Mouse (Mus musculus) neural tube, embryonic 11.5 days (tissue): ENCODE data around the gene Snu13. TPM values are rescaled to one million over a fixed set of nuclear protein-coding genes. Genes with fewer than 3 reads are reported as not detected.
A peak's percentile ranks its signal among the peaks of the same experiment; 100 is the strongest.

Experiments
- ATAC-seq: fragments of 200-750 bp; cut with Nextera tagmentation; 2 replicates; pipeline ENCODE4 v1.8.0; 2017; ENCODE audit warnings: moderate number of reproducible peaks, mild to moderate bottlenecking, moderate TSS enrichment, moderate library complexity; ENCODE audit not compliant: insufficient read depth, low FRiP score, low TSS enrichment
- DNase-seq: peaks from one replicate; pipeline ENCODE4 v3.0.0-alpha.2; 2015; ENCODE audit warnings: low spot score
- H3K27ac ChIP-seq: fragments of 300-500 bp; sonication (generic); 2 replicates; pipeline ENCODE4 v1.5.1; 2014; ENCODE audit warnings: low read depth, mild to moderate bottlenecking, low read length
- H3K27me3 ChIP-seq: fragments of 300-500 bp; sonication (generic); 2 replicates; pipeline ENCODE4 v1.6.1; 2014; ENCODE audit warnings: mild to moderate bottlenecking, low read length, mixed read lengths; ENCODE audit not compliant: control insufficient read depth, insufficient read depth
- H3K36me3 ChIP-seq: fragments of 300-500 bp; sonication (generic); 2 replicates; pipeline ENCODE4 v1.6.1; 2014; ENCODE audit warnings: mild to moderate bottlenecking, low read length, moderate library complexity, mixed read lengths; ENCODE audit not compliant: control insufficient read depth, insufficient read depth
- H3K4me1 ChIP-seq: fragments of 300-500 bp; sonication (generic); 2 replicates; pipeline ENCODE4 v1.6.1; 2014; ENCODE audit warnings: low read length, mixed read lengths; ENCODE audit not compliant: control insufficient read depth, insufficient read depth
- H3K4me2 ChIP-seq: fragments of 300-500 bp; sonication (generic); 2 replicates; pipeline ENCODE4 v1.6.1; 2014; ENCODE audit warnings: low read depth, mild to moderate bottlenecking, moderate library complexity
- H3K4me3 ChIP-seq: fragments of 300-500 bp; sonication (generic); 2 replicates; pipeline ENCODE4 v1.5.1; 2014; ENCODE audit warnings: low read depth, low read length
- H3K9ac ChIP-seq: fragments of 300-500 bp; sonication (generic); 2 replicates; pipeline ENCODE4 v1.6.1; 2014; ENCODE audit warnings: mild to moderate bottlenecking, low read length
- H3K9me3 ChIP-seq: fragments of 300-500 bp; sonication (generic); 2 replicates; pipeline ENCODE4 v1.6.1; 2016; ENCODE audit warnings: low read length; ENCODE audit not compliant: control insufficient read depth
- WGBS: fragments of 180-500 bp; shearing (Covaris S2); extraction: QIAGEN DNeasy Blood & Tissue Kit; methylation state at CpG from one replicate; pipeline ENCODE4 v1.1.7; 2014; 5-methylcytosine and 5-hydroxymethylcytosine counted together
- polyA plus RNA-seq: library from polyadenylated mRNA; unstranded; fragments of >200 nt; fragmentation: Nextera tagmentation; extraction: Ambion mirVana; gene quantifications from 2 replicates; pipeline ENCODE4 v1.2.1, GENCODE M21; 2014

Snu13 gene
- polyA plus RNA-seq, 1 experiment from 2014 or later: 283 TPM

DNA sequence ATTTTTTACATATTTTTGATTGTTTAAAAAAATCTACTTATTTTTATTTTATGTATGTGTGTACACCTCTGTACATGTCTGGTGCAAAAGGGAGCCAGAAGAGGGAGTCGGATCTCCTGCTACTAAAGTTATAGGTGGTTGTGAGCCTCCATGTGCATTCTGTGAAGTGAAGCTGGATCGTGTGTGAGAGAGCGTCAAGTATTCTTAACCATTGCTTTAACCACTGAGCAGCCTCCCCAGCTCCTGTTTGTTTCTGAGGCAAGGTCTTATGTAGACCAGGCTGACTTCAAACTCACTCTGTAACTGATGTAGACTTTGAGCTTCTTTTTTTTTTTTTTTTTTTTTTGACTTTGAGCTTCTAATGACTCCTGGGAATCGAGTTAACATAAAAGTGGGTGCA, 29.9 kb downstream of the Snu13 start:
- DNase-seq (no peak), ATAC-seq (no peak)
- Histone ChIP-seq H3K4me1 (peaks cover 6% of the 10 kb centered on the region), H3K9me3 (no peaks in the 10 kb centered on the region), H3K27me3 (no peaks in the 10 kb centered on the region), H3K4me3 (no peak overlapping the region), H3K9ac (no peak overlapping the region), H3K36me3 (no peaks in the 10 kb centered on the region; the same call in 1 of the 2 replicates), H3K27ac (no peak overlapping the region), H3K4me2 (no peak overlapping the region)
- WGBS: 80% methylated on average over 4 of the region's 4 CpGs

DNA sequence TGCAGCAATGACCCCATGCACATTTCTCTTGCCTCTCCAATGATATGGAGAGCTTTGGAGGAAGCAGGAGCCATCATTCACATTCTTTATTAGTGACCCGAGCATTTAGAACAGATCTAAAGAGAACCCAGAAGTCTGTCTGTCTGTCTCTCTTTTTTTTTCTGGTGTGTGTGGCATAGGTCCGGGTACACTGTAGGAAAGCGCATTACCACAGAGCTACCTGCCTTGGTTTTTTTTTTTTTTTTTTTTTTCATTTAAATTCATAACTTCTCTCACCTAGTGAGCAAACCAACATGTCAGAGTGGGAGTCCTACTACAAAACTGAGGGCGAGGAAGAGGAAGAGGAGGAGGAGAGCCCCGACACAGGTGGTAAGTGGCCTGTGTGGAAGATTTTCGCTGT, 30.6 kb downstream of the Snu13 start:
- 25% methylated on average over 6 of the region's 6 CpGs for WGBS

DNA sequence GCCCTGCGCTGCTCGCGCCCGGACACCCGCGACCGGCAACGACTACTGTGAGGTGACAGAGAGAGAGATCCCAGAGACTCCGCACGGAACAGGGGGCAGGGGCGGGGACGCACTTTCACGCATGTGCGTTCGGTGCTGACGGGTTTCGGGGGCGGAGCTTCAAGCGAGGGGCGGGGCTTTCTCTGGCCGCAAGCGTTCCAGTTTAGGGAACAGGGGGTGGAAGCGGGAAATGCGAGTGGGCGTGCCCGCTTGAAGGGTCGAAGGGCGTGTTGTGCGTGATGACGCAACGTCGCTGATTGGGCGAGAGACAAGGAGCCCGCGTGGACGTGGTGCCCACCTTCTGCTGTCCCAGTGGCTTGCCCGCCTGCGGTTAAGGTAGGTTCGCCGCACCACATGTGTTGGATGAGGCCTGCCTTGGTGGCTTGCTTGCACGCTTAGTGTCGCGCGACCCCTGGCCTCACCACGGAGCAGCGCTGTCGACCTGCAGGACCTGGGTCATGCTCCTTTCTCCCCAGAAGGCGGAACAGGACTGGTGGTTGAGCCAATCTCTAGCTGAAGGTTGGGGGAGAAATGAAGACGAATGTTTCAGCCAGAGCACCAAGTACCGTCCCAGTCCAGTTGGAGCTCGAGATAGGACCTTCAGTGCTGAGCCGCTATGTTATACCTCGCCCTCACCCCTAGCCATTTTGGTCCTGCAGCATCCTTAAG, 31.1 kb downstream of the Snu13 start:
- H3K36me3 ChIP-seq: no peaks in the 10 kb centered on the region
- H3K4me2 ChIP-seq: peak overlapping the region; percentile 78
- peak overlapping the region; percentile 86 for H3K9ac ChIP-seq
- H3K27ac ChIP-seq: peak overlapping the region; percentile 51
- H3K4me1 ChIP-seq: peaks cover 6% of the 10 kb centered on the region
- ATAC-seq (peak; percentile 94), DNase-seq (peak; percentile 99)
- H3K4me3 ChIP-seq: peak overlapping the region; percentile 78
- no peaks in the 10 kb centered on the region for H3K9me3 ChIP-seq
- H3K27me3 ChIP-seq: no peaks in the 10 kb centered on the region
- WGBS: under 1% methylated on average over 53 of the region's 53 CpGs

More for the DNA sequence above, 30.6 kb downstream of the Snu13 start:
- DNase-seq (no peak), ATAC-seq (no peak)
- Histone ChIP-seq H3K27ac (no peak overlapping the region), H3K4me2 (peak overlapping the region; percentile 78), H3K9ac (peak overlapping the region; percentile 86), H3K27me3 (no peaks in the 10 kb centered on the region), H3K36me3 (no peaks in the 10 kb centered on the region), H3K9me3 (no peaks in the 10 kb centered on the region), H3K4me3 (peak overlapping the region; percentile 78), H3K4me1 (peaks cover 6% of the 10 kb centered on the region)

DNA sequence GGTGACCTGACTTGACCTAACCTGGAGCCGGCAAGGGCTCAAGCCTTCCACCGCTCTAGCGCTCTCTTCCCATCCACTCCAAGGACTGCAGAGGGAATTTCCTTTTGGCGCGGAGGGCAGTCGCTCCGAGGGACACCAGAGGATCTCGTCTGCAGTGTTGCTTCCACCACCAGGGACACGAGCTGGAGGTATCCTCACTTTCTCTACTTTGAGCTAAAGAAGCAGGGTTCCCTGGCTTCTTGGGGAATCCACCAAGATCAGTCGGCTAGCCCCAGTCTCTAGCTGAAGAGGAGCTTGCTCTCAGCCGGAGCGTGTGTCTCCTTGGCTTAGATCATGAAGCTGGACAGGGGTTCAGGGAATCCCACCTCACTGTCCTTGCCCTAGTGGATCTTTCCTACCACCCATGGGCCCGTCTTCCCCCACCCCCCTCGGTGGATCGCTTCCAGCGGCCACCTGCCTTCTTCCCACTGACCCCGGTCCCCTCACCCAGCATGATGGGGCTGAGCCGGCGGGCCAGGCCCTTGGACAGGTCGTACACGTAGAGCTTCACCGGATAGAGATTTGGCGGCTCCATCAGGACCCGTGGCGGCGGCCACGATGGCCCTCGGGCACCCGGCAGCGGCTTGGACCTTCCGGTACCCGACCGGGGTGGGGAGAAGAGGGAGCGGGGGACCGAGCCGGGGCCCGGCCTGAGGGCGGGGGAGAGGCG, 31.9 kb downstream of the Snu13 start:
- Histone ChIP-seq H3K4me1 (peaks cover 6% of the 10 kb centered on the region), H3K4me2 (peak overlapping the region; percentile 66), H3K36me3 (no peaks in the 10 kb centered on the region), H3K9ac (peak overlapping the region; percentile 86), H3K9me3 (no peaks in the 10 kb centered on the region), H3K27me3 (no peaks in the 10 kb centered on the region), H3K4me3 (peak overlapping the region; percentile 78), H3K27ac (peak overlapping the region; percentile 51)
- peak; percentile 41 for DNase-seq
- ATAC-seq: peak; percentile 78
- under 1% methylated on average over 39 of the region's 39 CpGs for WGBS

DNA sequence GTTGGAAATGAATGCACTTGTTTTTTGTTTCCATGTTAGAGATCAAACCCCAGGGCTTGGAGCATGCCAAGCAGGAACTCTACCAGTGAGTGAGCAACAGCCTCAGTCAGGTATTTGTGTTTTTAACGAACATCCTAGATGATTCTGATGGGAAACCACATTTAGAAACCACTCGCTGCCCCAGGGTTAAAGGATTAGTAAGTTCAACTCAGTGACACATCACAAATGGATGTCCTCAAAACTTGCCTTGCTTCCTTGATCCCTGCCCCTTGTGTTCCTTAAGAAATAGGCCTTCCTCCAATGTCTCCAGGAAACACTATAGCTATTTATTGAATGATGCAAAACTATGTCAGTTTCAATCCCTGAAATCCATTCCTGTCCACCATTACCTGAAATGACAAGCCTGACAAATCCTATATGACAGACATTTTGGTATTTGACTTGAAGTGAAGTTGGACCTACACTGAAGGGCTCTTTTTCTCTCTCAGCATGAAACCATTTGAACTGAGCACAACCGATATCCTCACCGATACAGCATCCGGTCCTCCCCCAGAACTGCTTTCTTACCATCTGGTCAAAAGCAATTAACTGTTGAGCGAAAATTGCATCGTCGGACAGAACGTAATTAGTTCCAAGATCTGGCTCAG, 32.5 kb downstream of the Snu13 start:
- Histone ChIP-seq H3K4me2 (peak overlapping the region; percentile 66), H3K9ac (peak overlapping the region; percentile 86), H3K4me3 (peak overlapping the region; percentile 78), H3K9me3 (no peaks in the 10 kb centered on the region), H3K36me3 (no peaks in the 10 kb centered on the region), H3K27ac (no peak overlapping the region), H3K27me3 (no peaks in the 10 kb centered on the region), H3K4me1 (peaks cover 6% of the 10 kb centered on the region)
- WGBS: 23% methylated on average over 9 of the region's 9 CpGs
- DNase-seq: no peak
- no peak for ATAC-seq

DNA sequence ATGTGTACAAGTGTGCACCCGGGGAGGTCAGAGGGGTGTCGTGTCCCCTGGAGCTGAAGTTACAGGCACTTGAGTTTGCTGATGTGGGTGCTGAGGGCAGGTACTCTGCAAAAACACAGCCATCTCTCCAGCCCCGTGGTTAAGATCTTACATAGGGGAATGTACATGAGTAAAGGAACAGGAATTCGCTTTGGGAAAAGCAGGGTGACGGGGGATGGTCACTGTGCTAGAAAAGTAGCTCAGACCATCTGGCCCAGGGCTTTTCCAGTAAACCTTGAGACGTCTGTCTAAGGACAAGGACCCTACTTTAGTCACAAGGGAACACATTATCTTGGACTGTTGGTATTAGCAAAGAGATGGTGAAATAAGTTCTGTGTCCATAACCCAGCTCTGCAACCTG, 35.5 kb downstream of the Snu13 start:
- H3K4me3 ChIP-seq: no peak overlapping the region
- no peaks in the 10 kb centered on the region for H3K9me3 ChIP-seq
- no peaks in the 10 kb centered on the region for H3K36me3 ChIP-seq
- no peak overlapping the region for H3K4me2 ChIP-seq
- no peaks in the 10 kb centered on the region for H3K27me3 ChIP-seq
- ATAC-seq (no peak), DNase-seq (no peak)
- H3K27ac ChIP-seq: no peak overlapping the region
- H3K4me1 ChIP-seq: peaks cover 6% of the 10 kb centered on the region
- no peak overlapping the region for H3K9ac ChIP-seq
- WGBS: 91% methylated on average over 6 of the region's 6 CpGs

DNA sequence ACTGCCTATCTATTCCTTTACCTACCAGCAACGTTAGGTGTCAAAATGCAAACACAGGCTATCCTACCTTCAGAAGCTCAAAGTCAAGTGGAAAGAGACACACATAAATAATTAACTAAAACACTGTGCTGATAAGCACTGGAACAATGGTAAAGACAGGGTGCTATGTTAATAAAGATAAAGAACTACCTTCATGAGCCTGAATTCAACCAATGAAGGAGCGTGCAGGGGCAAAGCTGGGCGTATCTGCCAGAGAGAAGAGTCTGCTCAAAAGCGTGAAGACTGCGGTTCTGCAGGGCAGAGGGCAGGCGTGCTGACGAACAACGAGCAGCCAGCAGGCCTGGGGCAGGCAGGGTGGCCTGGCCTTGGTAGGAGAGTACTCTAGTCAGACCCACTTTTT, 43.1 kb downstream of the Snu13 start:
- H3K9ac ChIP-seq: no peak overlapping the region
- no peaks in the 10 kb centered on the region for H3K4me1 ChIP-seq
- H3K27ac ChIP-seq: no peak overlapping the region
- DNase-seq (no peak), ATAC-seq (no peak)
- peaks cover 3% of the 10 kb centered on the region; the same call in 1 of the 2 replicates for H3K36me3 ChIP-seq
- H3K4me2 ChIP-seq: no peak overlapping the region
- 93% methylated on average over 8 of the region's 8 CpGs for WGBS
- no peaks in the 10 kb centered on the region for H3K27me3 ChIP-seq
- H3K9me3 ChIP-seq: no peaks in the 10 kb centered on the region
- no peak overlapping the region for H3K4me3 ChIP-seq

DNA sequence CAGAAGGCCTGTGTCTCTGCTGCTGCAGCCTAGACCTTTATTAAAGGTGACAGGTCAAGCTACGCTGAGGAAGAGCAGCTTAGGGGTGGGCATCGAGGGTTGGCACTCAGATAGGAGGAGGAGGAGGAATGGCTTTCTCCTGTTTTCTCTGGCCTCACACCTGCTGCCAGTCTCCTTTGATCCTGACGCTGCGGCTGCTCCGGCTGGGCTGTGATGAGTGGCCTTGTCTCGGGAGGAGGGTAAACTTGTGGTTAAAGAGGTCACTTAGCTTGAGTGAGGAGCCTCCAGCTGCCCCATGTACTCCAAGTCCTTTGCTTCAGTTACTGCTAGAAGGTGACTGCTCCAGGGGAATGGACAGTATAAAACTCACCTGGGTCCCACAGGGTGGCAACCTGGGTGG, 53.4 kb downstream of the Snu13 start:
- Histone ChIP-seq H3K9ac (no peak overlapping the region), H3K27ac (no peak overlapping the region), H3K4me2 (no peak overlapping the region), H3K36me3 (no peaks in the 10 kb centered on the region; the same call in none of the 2 replicates), H3K4me3 (no peak overlapping the region), H3K4me1 (no peaks in the 10 kb centered on the region), H3K27me3 (no peaks in the 10 kb centered on the region), H3K9me3 (no peaks in the 10 kb centered on the region)
- 77% methylated on average over 6 of the region's 6 CpGs for WGBS
- ATAC-seq (no peak), DNase-seq (no peak)
